In the genomic region with DNA sequence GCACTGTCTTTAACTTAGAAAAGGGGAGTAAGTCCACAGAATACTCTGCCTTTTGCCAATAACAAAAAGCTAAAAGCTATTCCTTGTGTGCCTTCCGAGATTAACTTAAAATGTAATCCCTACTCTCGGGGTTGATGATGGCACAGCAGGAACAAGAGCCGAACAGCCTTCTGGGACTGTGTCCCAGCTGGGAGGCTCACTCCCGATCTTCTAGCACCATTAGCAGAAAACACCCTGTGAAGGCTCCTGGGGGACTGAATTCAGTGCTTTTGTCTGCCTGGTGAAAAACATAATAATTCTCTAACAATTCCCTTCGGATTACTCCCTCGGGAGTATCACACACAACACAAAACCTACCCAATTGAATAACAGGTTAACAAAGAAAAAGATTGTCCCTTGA, we compare ENCODE assay signal across 21 mouse cellular contexts.
"Had no signal": no experiment of that assay in that cellular context is flagged by ENCODE, and none has a peak within 500 bp of the region (broad histone marks: within the 10 kb centered on the region; RNA-seq: fewer than 3 reads in every experiment).

No protein-coding gene starts in this region.

- H3K27me3 ChIP-seq: limb, embryonic 13.5 days; liver, embryonic 12.5 days; liver, embryonic 15.5 days; lung, embryonic 15.5 days; neural tube, embryonic 13.5 days; stomach, embryonic 15.5 days had no signal

- H3K27ac ChIP-seq: kidney, postnatal 0 days; layer of hippocampus, adult 2 months; limb, embryonic 10.5 days; limb, embryonic 13.5 days; liver, embryonic 12.5 days; liver, embryonic 15.5 days; lung, embryonic 15.5 days; neural tube, embryonic 13.5 days; stomach, embryonic 15.5 days had no signal

- ATAC-seq: liver, embryonic 12.5 days had no signal

- H3K9ac ChIP-seq: limb, embryonic 13.5 days; liver, embryonic 12.5 days; liver, embryonic 15.5 days; lung, embryonic 15.5 days; neural tube, embryonic 13.5 days; stomach, embryonic 15.5 days had no signal

- H3K4me2 ChIP-seq: limb, embryonic 13.5 days; liver, embryonic 12.5 days; liver, embryonic 15.5 days; lung, embryonic 15.5 days; neural tube, embryonic 13.5 days; stomach, embryonic 15.5 days had no signal

- H3K36me3 ChIP-seq: limb, embryonic 10.5 days; limb, embryonic 13.5 days; liver, embryonic 12.5 days; liver, embryonic 15.5 days; lung, embryonic 15.5 days; neural tube, embryonic 13.5 days; stomach, embryonic 15.5 days had no signal

- H3K4me1 ChIP-seq: limb, embryonic 10.5 days; liver, embryonic 12.5 days; liver, embryonic 15.5 days; lung, embryonic 15.5 days; neural tube, embryonic 13.5 days; stomach, embryonic 15.5 days had no signal

- DNase-seq: kidney, adult 2 months; kidney, postnatal 25 days; layer of hippocampus, adult 9-11 months; liver; lung, adult 18-20 months; lung, postnatal 10 days; lung, postnatal 4 days; retina, postnatal 1 day; right cerebral cortex, postnatal 25 days; spleen, adult 18-20 months; thymus, postnatal 36 days had no signal

- H3K9me3 ChIP-seq: limb, embryonic 10.5 days; limb, embryonic 13.5 days; liver, embryonic 12.5 days; liver, embryonic 15.5 days; lung, embryonic 15.5 days; neural tube, embryonic 13.5 days; stomach, embryonic 15.5 days had no signal

- H3K4me3 ChIP-seq: layer of hippocampus, adult 2 months; limb, embryonic 10.5 days; limb, embryonic 13.5 days; liver, embryonic 12.5 days; liver, embryonic 15.5 days; lung, embryonic 15.5 days; myocyte; neural tube, embryonic 13.5 days; stomach, embryonic 15.5 days had no signal
